Mouse (Mus musculus) subcutaneous adipose tissue, adult 2 months (tissue): ENCODE results near the gene Olfr1497. TPM values are rescaled to one million over a fixed set of nuclear protein-coding genes. Genes with fewer than 3 reads are reported as not detected.

Source experiments
- polyA plus RNA-seq: library from polyadenylated mRNA; depleted of rRNA; stranded (reverse); fragments of >200 nt; gene quantifications from 2 replicates; pipeline ENCODE4 v1.2.3, GENCODE M21; 2012; ENCODE audit warnings: low replicate concordance; rRNA removed

Olfr1497 gene
- not detected in 2 replicates for polyA plus RNA-seq

DNA sequence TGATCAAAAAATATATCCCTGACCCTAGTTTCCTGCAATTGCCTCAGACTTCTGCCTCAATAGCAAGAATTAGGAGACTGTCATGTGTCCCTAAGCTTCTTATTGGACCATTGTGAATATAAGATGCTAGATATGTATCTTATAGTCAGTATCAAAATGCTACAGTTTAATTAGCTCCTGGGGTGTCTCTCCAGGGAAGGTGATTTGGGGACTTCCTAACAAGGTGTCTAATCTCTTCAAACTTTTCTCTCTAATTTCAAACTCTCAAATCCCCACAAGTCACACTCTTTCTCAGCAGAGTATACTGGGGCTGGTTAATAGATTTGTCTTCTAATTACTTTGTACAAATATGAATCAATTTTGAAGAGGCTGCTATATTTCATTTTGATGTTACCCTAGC is at the start of gene Olfr1497:
Olfr1497 (minus strand) TSS at position 101 of the 400 bp plus-strand sequence.

GRCm38 (mm10) chr19:13830388-13830787 is 32.4 kb upstream of the Olfr1497 start, which contains the start of gene Olfr1500:
Gene Olfr1500 (minus strand): TSS chr19:13830488.

DNA sequence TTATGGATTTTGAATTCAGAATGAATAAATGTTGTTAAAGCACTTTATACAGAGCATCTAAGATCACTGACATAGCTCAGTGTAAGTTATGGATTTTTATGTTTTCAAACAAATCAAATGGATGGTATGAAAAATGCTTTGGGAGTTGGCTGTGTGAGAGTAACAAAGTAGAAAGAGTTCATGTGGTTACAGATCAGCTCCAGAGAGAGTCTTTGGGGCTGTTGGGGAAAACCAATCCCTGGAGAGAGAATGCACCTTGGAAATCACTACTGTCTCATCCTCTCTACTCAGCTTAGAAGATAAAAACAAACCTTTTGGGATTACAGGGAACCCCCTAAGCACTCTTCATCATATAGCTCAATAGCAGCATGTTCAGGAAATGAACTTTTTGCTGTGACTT is 21.3 kb upstream of the Olfr1497 start, which contains the start of gene Olfr1499:
Olfr1499 (minus strand) TSS at position 101 of the 400 bp plus-strand sequence.

DNA sequence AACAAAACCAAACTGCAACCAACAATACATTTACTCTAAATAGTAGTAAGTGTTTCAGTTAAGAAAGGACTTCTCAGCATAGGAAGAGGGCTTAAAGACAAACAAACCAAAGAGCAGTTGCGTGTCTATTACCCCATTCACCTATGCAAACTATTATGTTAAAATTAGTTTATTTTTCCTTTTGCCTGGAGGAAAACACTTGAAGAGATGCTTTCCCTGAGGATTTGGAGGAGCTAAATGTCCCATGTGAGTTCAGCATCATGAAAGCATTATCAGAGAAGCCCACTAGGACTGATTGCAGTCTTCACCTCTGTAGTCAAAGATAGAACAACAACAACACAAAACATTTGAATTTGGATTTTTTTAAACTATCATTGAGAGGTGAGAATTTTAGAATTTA is 20.4 kb downstream of the Olfr1497 start, which contains the start of gene Olfr1496:
Olfr1496 (plus strand) TSS at position 301 of the 400 bp plus-strand sequence.

GRCm38 (mm10) chr19:13764306-13764705 is 33.7 kb downstream of the Olfr1497 start, which contains the start of gene Olfr1495:
Gene Olfr1495 (plus strand): TSS chr19:13764606.

Other genes with a start within 250 kb of the Olfr1497 start
- gene Olfr1484, start 214.7 kb downstream of the Olfr1497 start, polyA plus RNA-seq: not detected in 2 replicates
- not detected in 2 replicates for gene Olfr1487, start 180.8 kb downstream of the Olfr1497 start, polyA plus RNA-seq
- gene Olfr1489, start 166.6 kb downstream of the Olfr1497 start, polyA plus RNA-seq: not detected in 2 replicates
- not detected in 2 replicates for gene Olfr1490, start 147.1 kb downstream of the Olfr1497 start, polyA plus RNA-seq
- gene Olfr1491, start 100.9 kb downstream of the Olfr1497 start, polyA plus RNA-seq: not detected in 2 replicates
- gene Olfr1493-ps1, start 74.9 kb downstream of the Olfr1497 start, polyA plus RNA-seq: not detected in 2 replicates
- not detected in 2 replicates for gene Olfr1494, start 58.5 kb downstream of the Olfr1497 start, polyA plus RNA-seq
- not detected in 2 replicates for gene Olfr1495, start 33.6 kb downstream of the Olfr1497 start, polyA plus RNA-seq
- gene Olfr1496, start 20.3 kb downstream of the Olfr1497 start, polyA plus RNA-seq: not detected in 2 replicates
- gene Olfr1499, start 21.2 kb upstream of the Olfr1497 start, polyA plus RNA-seq: not detected in 2 replicates
- gene Olfr1500, start 32.3 kb upstream of the Olfr1497 start, polyA plus RNA-seq: not detected in 2 replicates
- gene Olfr1501, start 52.5 kb upstream of the Olfr1497 start, polyA plus RNA-seq: not detected in 2 replicates
- gene Olfr1502, start 63.6 kb upstream of the Olfr1497 start, polyA plus RNA-seq: not detected in 2 replicates
- not detected in 2 replicates for gene Olfr1504, start 99.7 kb upstream of the Olfr1497 start, polyA plus RNA-seq
- gene Olfr1505, start 115.3 kb upstream of the Olfr1497 start, polyA plus RNA-seq: not detected in 2 replicates